Mouse (Mus musculus) intestine, embryonic 14.5 days (tissue): Measurements from ENCODE around the gene Irf2. TPM values are rescaled to one million over a fixed set of nuclear protein-coding genes. Genes with fewer than 3 reads are reported as not detected.

Experiments
- ATAC-seq: fragments of 200-750 bp; cut with Nextera tagmentation; replicated peaks from 2 replicates; pipeline ENCODE4 v1.8.0; 2017; ENCODE audit warnings: low read depth, moderate number of reproducible peaks, moderate TSS enrichment, moderate library complexity; ENCODE audit not compliant: low FRiP score, low TSS enrichment
- DNase-seq: peaks from one replicate; pipeline ENCODE4 v3.0.0-alpha.2; 2018; ENCODE audit warnings: low spot score
- H3K27ac ChIP-seq: fragments of 300-500 bp; sonication (generic); 2 replicates; pipeline ENCODE4 v1.5.1; 2014; ENCODE audit warnings: low read depth, mild to moderate bottlenecking, control low read depth
- H3K27me3 ChIP-seq: fragments of 300-500 bp; sonication (generic); replicated peaks from 2 replicates; pipeline ENCODE4 v1.6.1; 2014; ENCODE audit warnings: low read length, control low read depth; ENCODE audit not compliant: control insufficient read depth, insufficient read depth
- H3K36me3 ChIP-seq: fragments of 300-500 bp; sonication (generic); 2 replicates; pipeline ENCODE4 v1.6.1; 2014; ENCODE audit warnings: low read length, control low read depth; ENCODE audit not compliant: control insufficient read depth, insufficient read depth
- H3K4me1 ChIP-seq: fragments of 300-500 bp; sonication (generic); replicated peaks from 2 replicates; pipeline ENCODE4 v1.6.1; 2014; ENCODE audit warnings: low read length, control low read depth, mixed read lengths; ENCODE audit not compliant: control insufficient read depth, insufficient read depth
- H3K4me2 ChIP-seq: fragments of 300-500 bp; sonication (generic); 2 replicates; pipeline ENCODE4 v1.6.1; 2014; ENCODE audit warnings: low read length
- H3K4me3 ChIP-seq: fragments of 300-500 bp; sonication (generic); 2 replicates; pipeline ENCODE4 v1.5.1; 2014; ENCODE audit warnings: low read depth, low read length, control low read depth, mixed read lengths
- H3K9ac ChIP-seq: fragments of 300-500 bp; sonication (generic); 2 replicates; pipeline ENCODE4 v1.6.1; 2014; ENCODE audit warnings: mild to moderate bottlenecking, low read length
- H3K9me3 ChIP-seq: fragments of 300-500 bp; sonication (generic); 2 replicates; pipeline ENCODE4 v1.6.1; 2016; ENCODE audit warnings: low read length, control low read depth; ENCODE audit not compliant: control insufficient read depth
- WGBS: fragments of 180-500 bp; shearing (Covaris S2); extraction: QIAGEN DNeasy Blood & Tissue Kit; methylation state at CpG from one replicate; pipeline ENCODE4 v1.1.7; 2014; 5-methylcytosine and 5-hydroxymethylcytosine counted together
- polyA plus RNA-seq: library from polyadenylated mRNA; unstranded; fragments of >200 nt; fragmentation: Nextera tagmentation; extraction: Ambion mirVana; gene quantifications from 2 replicates; pipeline ENCODE4 v1.2.1, GENCODE M21; 2014

Irf2 gene
- polyA plus RNA-seq, 1 experiment from 2014 or later: 25.4 TPM

DNA sequence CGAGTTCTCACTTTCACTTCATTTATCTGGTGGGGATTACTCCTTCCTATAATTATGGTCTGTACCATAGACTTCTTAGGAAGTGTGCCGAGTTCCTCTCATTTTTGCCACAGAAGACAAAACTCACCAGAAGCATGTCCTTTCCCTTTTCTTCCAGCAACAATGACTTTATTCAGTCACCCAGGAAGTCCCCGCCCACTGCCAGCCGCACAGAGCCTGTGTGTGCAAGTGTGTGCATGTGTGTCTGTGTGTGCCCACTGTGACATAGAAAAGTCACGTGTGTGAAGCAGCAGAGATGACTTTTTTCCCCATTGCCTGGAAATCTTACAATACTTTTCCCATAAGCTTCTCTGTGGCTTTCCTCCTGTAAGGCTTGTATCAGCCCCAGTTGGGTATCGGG is 141.8 kb downstream of the Irf2 start:
- DNase-seq (no peak), ATAC-seq (no peak)
- no peak overlapping the region for H3K9ac ChIP-seq
- no peak overlapping the region for H3K4me3 ChIP-seq
- no peak overlapping the region for H3K4me2 ChIP-seq
- H3K36me3 ChIP-seq: no peaks in the 10 kb centered on the region
- H3K27ac ChIP-seq: no peak overlapping the region
- H3K27me3 ChIP-seq: no peaks in the 10 kb centered on the region
- no peaks in the 10 kb centered on the region for H3K4me1 ChIP-seq
- no peaks in the 10 kb centered on the region for H3K9me3 ChIP-seq
- 80% methylated on average over 6 of the region's 6 CpGs for WGBS

GRCm38 (mm10) chr8:46881755-46882419 is 142.4 kb downstream of the Irf2 start:
- ATAC-seq (no peak), DNase-seq (no peak)
- 76% methylated on average over 8 of the region's 8 CpGs for WGBS
- no peaks in the 10 kb centered on the region for H3K36me3 ChIP-seq
- H3K4me3 ChIP-seq: no peak overlapping the region
- no peaks in the 10 kb centered on the region for H3K27me3 ChIP-seq
- H3K9ac ChIP-seq: no peak overlapping the region
- H3K4me2 ChIP-seq: no peak overlapping the region
- no peaks in the 10 kb centered on the region for H3K9me3 ChIP-seq
- H3K4me1 ChIP-seq: no peaks in the 10 kb centered on the region
- no peak overlapping the region for H3K27ac ChIP-seq

DNA sequence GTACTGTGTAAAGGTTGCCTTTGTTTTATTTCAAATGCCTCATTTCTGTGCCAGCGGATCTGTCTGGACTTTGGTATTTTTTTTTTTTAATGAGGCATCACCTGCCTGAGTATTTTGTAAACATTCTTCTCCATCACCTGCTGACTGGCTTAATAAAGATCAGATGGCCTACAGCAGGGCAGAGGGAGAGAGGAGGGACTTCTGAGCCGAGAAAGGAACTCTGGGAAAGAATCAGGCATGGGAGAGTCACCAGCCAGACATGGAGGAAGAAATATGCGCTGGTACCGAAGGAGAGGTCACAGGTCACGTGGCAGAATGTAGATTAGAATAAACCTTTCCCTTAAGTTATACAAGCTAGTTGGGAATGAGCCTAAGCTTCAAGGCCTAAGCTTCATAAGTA is 143.2 kb downstream of the Irf2 start:
- no peaks in the 10 kb centered on the region for H3K4me1 ChIP-seq
- H3K4me2 ChIP-seq: no peak overlapping the region
- H3K9ac ChIP-seq: no peak overlapping the region
- 36% methylated on average over 5 of the region's 5 CpGs for WGBS
- no peaks in the 10 kb centered on the region for H3K36me3 ChIP-seq
- no peak for DNase-seq
- H3K4me3 ChIP-seq: no peak overlapping the region
- no peak overlapping the region for H3K27ac ChIP-seq
- H3K9me3 ChIP-seq: no peaks in the 10 kb centered on the region
- no peak for ATAC-seq
- H3K27me3 ChIP-seq: no peaks in the 10 kb centered on the region

- no peaks in the 10 kb centered on the region for H3K36me3 ChIP-seq
- 84% methylated on average over 9 of the region's 9 CpGs for WGBS
- DNase-seq (no peak), ATAC-seq (no peak)
- no peak overlapping the region for H3K4me3 ChIP-seq
- H3K9me3 ChIP-seq: no peaks in the 10 kb centered on the region
- H3K4me1 ChIP-seq: 0 out of 2 replicates have a peak, but pooled peaks cover 1% of the 10 kb centered on the region
- no peak overlapping the region for H3K27ac ChIP-seq
- no peak overlapping the region for H3K9ac ChIP-seq
- no peak overlapping the region for H3K4me2 ChIP-seq
- no peaks in the 10 kb centered on the region for H3K27me3 ChIP-seq
These were observed 143.9 kb downstream of the Irf2 start for GRCm38 (mm10) chr8:46883232-46884000.

- H3K27me3 ChIP-seq: no peaks in the 10 kb centered on the region
- 0 out of 2 replicates have a peak, but pooled peaks cover 7% of the 10 kb centered on the region for H3K4me1 ChIP-seq
- H3K27ac ChIP-seq: no peak overlapping the region
- no peaks in the 10 kb centered on the region for H3K36me3 ChIP-seq
- H3K9me3 ChIP-seq: no peaks in the 10 kb centered on the region
- H3K4me3 ChIP-seq: no peak overlapping the region
- no peak overlapping the region for H3K4me2 ChIP-seq
- no peak overlapping the region for H3K9ac ChIP-seq
- DNase-seq (no peak), ATAC-seq (no peak)
- 88% methylated on average over 2 of the region's 2 CpGs for WGBS
These were observed 146.3 kb downstream of the Irf2 start for GRCm38 (mm10) chr8:46885786-46886185.

DNA sequence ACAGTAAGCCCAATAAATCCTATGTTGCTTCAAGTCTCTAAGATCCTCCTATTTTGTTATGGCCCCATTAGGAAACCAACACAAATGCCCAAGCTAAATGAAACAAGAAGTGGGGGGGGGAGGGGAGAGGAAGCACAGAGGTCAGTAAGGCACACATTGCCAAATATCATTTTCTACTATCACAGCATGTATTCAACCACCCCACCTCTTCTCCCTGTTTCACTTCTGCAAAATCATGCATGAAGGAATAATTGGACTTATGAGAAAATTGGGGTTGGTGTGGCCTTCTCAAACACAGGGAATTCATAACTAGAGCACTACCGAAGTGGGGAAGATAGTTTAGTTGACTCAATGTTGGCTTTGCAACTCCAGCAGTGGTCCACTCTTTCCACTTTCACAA is 146.7 kb downstream of the Irf2 start:
- DNase-seq (no peak), ATAC-seq (no peak)
- Histone ChIP-seq H3K9ac (no peak overlapping the region), H3K27ac (no peak overlapping the region), H3K27me3 (no peaks in the 10 kb centered on the region), H3K36me3 (no peaks in the 10 kb centered on the region), H3K4me3 (no peak overlapping the region), H3K4me2 (no peak overlapping the region), H3K9me3 (no peaks in the 10 kb centered on the region), H3K4me1 (0 out of 2 replicates have a peak, but pooled peaks cover 7% of the 10 kb centered on the region)
- 100% methylated on average over 1 of the region's 1 CpGs for WGBS

- H3K4me1 ChIP-seq: peaks cover 14% of the 10 kb centered on the region; the same call in 1 of the 2 replicates
- H3K4me3 ChIP-seq: no peak overlapping the region
- H3K4me2 ChIP-seq: no peak overlapping the region
- 82% methylated on average over 6 of the region's 6 CpGs for WGBS
- no peak overlapping the region for H3K9ac ChIP-seq
- no peaks in the 10 kb centered on the region for H3K27me3 ChIP-seq
- no peaks in the 10 kb centered on the region for H3K9me3 ChIP-seq
- H3K36me3 ChIP-seq: no peaks in the 10 kb centered on the region
- no peak for ATAC-seq
- H3K27ac ChIP-seq: no peak overlapping the region
- no peak for DNase-seq
These were observed 147.9 kb downstream of the Irf2 start for GRCm38 (mm10) chr8:46887396-46887795.

GRCm38 (mm10) chr8:46888575-46888974 is 149.0 kb downstream of the Irf2 start:
- 44% methylated on average over 4 of the region's 4 CpGs for WGBS
- Histone ChIP-seq H3K36me3 (no peaks in the 10 kb centered on the region), H3K27ac (no peak overlapping the region), H3K27me3 (no peaks in the 10 kb centered on the region), H3K4me3 (no peak overlapping the region), H3K4me2 (no peak overlapping the region), H3K9ac (no peak overlapping the region), H3K4me1 (peaks cover 19% of the 10 kb centered on the region), H3K9me3 (no peaks in the 10 kb centered on the region)
- DNase-seq: no peak
- no peak for ATAC-seq

GRCm38 (mm10) chr8:46890241-46890640 is 150.7 kb downstream of the Irf2 start:
- Histone ChIP-seq H3K9ac (no peak overlapping the region), H3K4me2 (no peak overlapping the region), H3K4me3 (no peak overlapping the region), H3K27ac (no peak overlapping the region), H3K36me3 (no peaks in the 10 kb centered on the region), H3K27me3 (no peaks in the 10 kb centered on the region), H3K4me1 (peaks cover 19% of the 10 kb centered on the region), H3K9me3 (no peaks in the 10 kb centered on the region)
- 82% methylated on average over 4 of the region's 4 CpGs for WGBS
- DNase-seq (no peak), ATAC-seq (no peak)
